Mouse (Mus musculus): ENCODE measurements around the gene Glt28d2. TPM values are rescaled to one million over a fixed set of nuclear protein-coding genes. Genes with fewer than 3 reads are reported as not detected.
A peak's percentile ranks its signal among the peaks of the same experiment; 100 is the strongest.
"Not testable (repeated sequence)": the region's sequence is repeated elsewhere in the genome, so short reads cannot be mapped to it uniquely, and the experiment has no call there.

The Glt28d2 gene
- 1 to 10 TPM; 8.0 to 9.4 TPM for total RNA-seq (2021)
- long read RNA-seq, experiment 1, transcript Glt28d2-201 (2 exons, 2,732 nt) = major isoform, 17 of 17 reads
- long read RNA-seq, experiment 1, partial matches to known transcripts = 0 of 17 reads
- long read RNA-seq, experiment 1, other reads (novel, unspliced or antisense) = 0 of 17 reads
- long read RNA-seq, experiment 2, transcript Glt28d2-201 (2 exons, 2,732 nt) = major isoform, 6 of 6 reads
- long read RNA-seq, experiment 2, partial matches to known transcripts = 0 of 6 reads
- long read RNA-seq, experiment 2, other reads (novel, unspliced or antisense) = 0 of 6 reads

GRCm38 (mm10) chr3:85887239-85887827, at the start of gene Glt28d2, which contains the start of gene Gm37240:
TSS of gene Glt28d2 (minus strand) at chr3:85887516.
TSS of gene Gm37240 (minus strand) at chr3:85887518.
- Histone ChIP-seq H3K4me3 (peak within 1 kb of the TSS; percentile 77), H3K27ac (peak within 1 kb of the TSS; percentile 99)
- TF ChIP-seq CTCF (IDR thresholded peaks at IDR 0.05) = no peak
- DNase-seq = peak; percentile 95
- intact Hi-C loops (cut with DNase I) = loop anchor here (2.0 kb wide), 1 partner anchor 23 kb away; no protein-coding TSS in a partner anchor

DNA sequence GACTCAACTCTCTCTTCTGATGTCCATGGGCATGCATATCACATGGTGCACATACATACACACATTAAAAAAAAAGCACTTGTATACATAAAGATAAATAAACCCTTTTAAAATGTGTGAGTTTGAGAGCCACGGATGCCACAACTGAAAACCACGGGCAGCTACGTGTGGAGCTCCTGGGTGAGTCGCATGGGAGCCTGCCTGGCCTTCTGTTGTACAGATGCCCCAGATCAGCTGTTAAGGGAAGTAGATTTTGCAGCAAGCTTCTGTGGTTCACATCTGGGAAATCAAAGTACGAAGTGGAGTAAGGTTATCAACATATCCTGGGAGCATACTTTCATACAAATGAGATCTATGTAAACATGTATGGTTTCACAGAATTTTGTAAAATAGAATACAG, 46.3 kb upstream of the Glt28d2 start:
- DNase-seq = no peak
- intact Hi-C loops (cut with DNase I) = no loop called here
- no peak overlapping the region for H3K4me3 ChIP-seq

GRCm38 (mm10) chr3:85931859-85932258, 44.5 kb upstream of the Glt28d2 start:
- no peak for TF ChIP-seq CTCF (IDR thresholded peaks at IDR 0.05)
- no peak for DNase-seq
- H3K27ac ChIP-seq = no peak overlapping the region
- intact Hi-C loops (cut with DNase I) = no loop called here
- no peak overlapping the region for H3K4me3 ChIP-seq

More for the DNA sequence above, 46.3 kb upstream of the Glt28d2 start:
- TF ChIP-seq CTCF (IDR thresholded peaks at IDR 0.05) = no peak
- H3K27ac ChIP-seq = no peak overlapping the region

- no peak for DNase-seq
- no peak for TF ChIP-seq CTCF (IDR thresholded peaks at IDR 0.05)
- H3K27ac ChIP-seq = no peak overlapping the region
- intact Hi-C loops (cut with DNase I) = no loop called here
- H3K4me3 ChIP-seq = no peak overlapping the region
Observed at GRCm38 (mm10) chr3:85930671-85931255, 43.4 kb upstream of the Glt28d2 start.

- 0 out of 2 replicates have a peak overlapping the region, but pooled peaks have one; percentile 13 for H3K27ac ChIP-seq
- intact Hi-C loops (cut with DNase I) = loop anchor here (5.0 to 10.0 kb wide), 2 partner anchors 198 to 1015 kb away; no protein-coding TSS in a partner anchor
- TF ChIP-seq CTCF (IDR thresholded peaks at IDR 0.05) = no peak
- DNase-seq = no peak
- no peak overlapping the region for H3K4me3 ChIP-seq
Observed at GRCm38 (mm10) chr3:85929711-85930110, 42.4 kb upstream of the Glt28d2 start.

- DNase-seq = peak; percentile 78
- H3K27ac ChIP-seq = peak overlapping the region; percentile 53
- TF ChIP-seq CTCF (IDR thresholded peaks at IDR 0.05) = no peak
- intact Hi-C loops (cut with DNase I) = loop anchor here (1.0 to 10.0 kb wide), 3 partner anchors 199 to 1013 kb away; no protein-coding TSS in a partner anchor
- H3K4me3 ChIP-seq = peak overlapping the region; percentile 21
Observed at GRCm38 (mm10) chr3:85928140-85928611, 40.9 kb upstream of the Glt28d2 start.

GRCm38 (mm10) chr3:85927296-85927695, 40.0 kb upstream of the Glt28d2 start:
- intact Hi-C loops (cut with DNase I) = loop anchor here (5.0 to 10.0 kb wide), 2 partner anchors 200 to 1012 kb away; no protein-coding TSS in a partner anchor
- no peak for DNase-seq
- no peak overlapping the region for H3K27ac ChIP-seq
- no peak overlapping the region for H3K4me3 ChIP-seq
- TF ChIP-seq CTCF (IDR thresholded peaks at IDR 0.05) = no peak

- H3K27ac ChIP-seq = peak overlapping the region; percentile 8; the same call in 1 of the 2 replicates
- intact Hi-C loops (cut with DNase I) = loop anchor here (5.0 to 10.0 kb wide), 2 partner anchors 87 to 1009 kb away; no protein-coding TSS in a partner anchor
- peak; percentile 87 for DNase-seq
- peak overlapping the region; percentile 45 for H3K4me3 ChIP-seq
- no peak; the same call in none of the 2 replicates for TF ChIP-seq CTCF (IDR thresholded peaks at IDR 0.05)
Observed at GRCm38 (mm10) chr3:85923954-85924945, 36.9 kb upstream of the Glt28d2 start.

GRCm38 (mm10) chr3:85923343-85923742, 36.0 kb upstream of the Glt28d2 start:
- TF ChIP-seq CTCF (IDR thresholded peaks at IDR 0.05) = no peak
- Histone ChIP-seq H3K27ac (no peak overlapping the region), H3K4me3 (no peak overlapping the region)
- intact Hi-C loops (cut with DNase I) = loop anchor here (5.0 to 10.0 kb wide), 2 partner anchors 86 to 1009 kb away; no protein-coding TSS in a partner anchor
- DNase-seq = no peak

DNA sequence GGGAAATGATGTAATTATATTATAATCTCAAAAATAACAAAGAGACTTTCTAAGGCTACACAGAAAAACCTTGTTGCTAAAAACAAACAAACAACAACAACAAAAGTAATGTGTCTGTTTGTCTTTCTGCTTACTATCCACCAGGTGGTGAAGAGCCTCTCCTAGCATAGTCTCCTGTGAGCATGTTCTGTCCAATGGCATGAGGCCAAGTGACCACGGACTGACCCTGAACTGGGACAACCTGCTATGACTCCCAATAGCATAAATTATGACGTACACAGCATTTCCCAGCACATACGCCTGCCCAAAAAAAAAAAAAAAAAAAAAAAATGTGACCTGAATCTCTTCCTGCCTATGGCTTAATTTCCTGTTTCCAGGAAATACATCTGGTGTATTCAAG, 35.0 kb upstream of the Glt28d2 start:
- Histone ChIP-seq H3K27ac (no peak overlapping the region), H3K4me3 (no peak overlapping the region)
- intact Hi-C loops (cut with DNase I) = loop anchor here (5.0 to 10.0 kb wide), 2 partner anchors 85 to 1008 kb away; no protein-coding TSS in a partner anchor
- no peak for TF ChIP-seq CTCF (IDR thresholded peaks at IDR 0.05)
- DNase-seq = peak; percentile 49

- intact Hi-C loops (cut with DNase I) = loop anchor here (5.0 to 10.0 kb wide), 2 partner anchors 83 to 1006 kb away; no protein-coding TSS in a partner anchor
- not testable (repeated sequence) for DNase-seq, H3K4me3 ChIP-seq, H3K27ac ChIP-seq
Observed at GRCm38 (mm10) chr3:85920671-85921070, 33.4 kb upstream of the Glt28d2 start.

Data from gastrocnemius, adult 2 months (tissue).